19 mouse cellular contexts compared by ENCODE assay signal in genomic region chr2:109298160-109298559, GRCm38 (mm10). TPM values are rescaled to one million over a fixed set of nuclear protein-coding genes. Genes with fewer than 3 reads are reported as not detected.
DNase-seq lines count a peak whose midpoint lies in the region; ATAC-seq and TF ChIP-seq lines count a peak whose summit lies in the region.
"Had no signal": no experiment of that assay in that cellular context is flagged by ENCODE, and none has a peak within 500 bp of the region (broad histone marks: within the 10 kb centered on the region; RNA-seq: fewer than 3 reads in every experiment).

No protein-coding gene starts in this region.

- no peaks in the 10 kb centered on the region for H3K27me3 ChIP-seq in midbrain, embryonic 11.5 days (ENCODE audit: control insufficient read depth, insufficient read depth, low read length)
- H3K27me3 ChIP-seq in midbrain, embryonic 16.5 days (ENCODE audit: control insufficient read depth, insufficient read depth, low read depth, low read length): no peaks in the 10 kb centered on the region
- no peaks in the 10 kb centered on the region for H3K27me3 ChIP-seq in CH12.LX (replicated peaks)
- H3K27me3 ChIP-seq: Patski had no signal

- H3K79me2 ChIP-seq in CH12.LX (replicated peaks; ENCODE audit: control insufficient read depth, extremely low read depth, insufficient read depth, poor library complexity, severe bottlenecking): no peaks in the 10 kb centered on the region

- no peak for TF ChIP-seq CTCF in CH12.LX (conservative IDR thresholded peaks at IDR 0.05 in 1 of 2, IDR thresholded peaks at IDR 0.05 in 1 of 2; ENCODE audit: low read depth in 2 of 2, low read length in 2 of 2)

- H3K36me3 ChIP-seq in midbrain, embryonic 11.5 days (ENCODE audit: control insufficient read depth, insufficient read depth, low read length): peaks cover under 1% of the 10 kb centered on the region; the same call in 1 of the 2 replicates
- no peaks in the 10 kb centered on the region for H3K36me3 ChIP-seq in midbrain, embryonic 16.5 days (ENCODE audit: control insufficient read depth, insufficient read depth, low read length)
- H3K36me3 ChIP-seq in CH12.LX (replicated peaks in 1 of 2; ENCODE audit: control insufficient read depth in 1 of 2, insufficient read depth in 1 of 2, low read length in 1 of 2): peaks cover 18 to 53% of the 10 kb centered on the region in 2 experiments

- no peak overlapping the region for H3K4me3 ChIP-seq in midbrain, embryonic 11.5 days (ENCODE audit: low read depth, low read length)
- no peak overlapping the region for H3K4me3 ChIP-seq in midbrain, embryonic 16.5 days (ENCODE audit: low read depth, low read length)
- H3K4me3 ChIP-seq in CH12.LX (replicated peaks in 1 of 3; ENCODE audit: low read depth in 2 of 3, low read length in 2 of 3, poor library complexity in 1 of 3): no peak overlapping the region

- H3K4me2 ChIP-seq in midbrain, embryonic 11.5 days: no peak overlapping the region
- no peak overlapping the region for H3K4me2 ChIP-seq in midbrain, embryonic 16.5 days (ENCODE audit: low read length)
- H3K4me2 ChIP-seq in CH12.LX (ENCODE audit: insufficient read depth, low read depth, poor library complexity, severe bottlenecking): no peak overlapping the region

- H3K9ac ChIP-seq in midbrain, embryonic 11.5 days (ENCODE audit: low read length): no peak overlapping the region
- H3K9ac ChIP-seq in midbrain, embryonic 16.5 days (ENCODE audit: low read depth, low read length): no peak overlapping the region
- H3K9ac ChIP-seq in CH12.LX (ENCODE audit: insufficient read depth, low read depth): no peak overlapping the region

- DNase-seq in midbrain, embryonic 11.5 days (ENCODE audit: low spot score, missing footprints): peak; percentile 59
- no peak for DNase-seq in CH12.LX (ENCODE audit: extremely low read depth)
- no peak for DNase-seq in gastrocnemius, postnatal 14 days
- DNase-seq: adrenal gland, adult 2 months; adrenal gland, adult 8-10 months; adrenal gland, postnatal 10 days; adrenal gland, postnatal 14 days; adrenal gland, postnatal 25 days; adrenal gland, postnatal 36 days; B cell, adult 2 months; cerebellum, adult 11 months; cerebellum, adult 11-12 months; cerebellum, adult 18-20 months; cerebellum, adult 2 months had no signal

- no peak for TF ChIP-seq RAD21 in CH12.LX (IDR thresholded peaks at IDR 0.05; ENCODE audit: low read depth, low read length)

- intact Hi-C loops in gastrocnemius, postnatal 14 days (cut with DNase I; ENCODE audit: low total_unique reads): no loop called here

- in situ Hi-C loops in CH12.LX (cut with MboI; ENCODE audit: low pct_ligation_motif_present, low pct_unique_long_range_greater_than_20kb, low sequenced_read_pairs): no loop called here

- no peaks in the 10 kb centered on the region for H3K4me1 ChIP-seq in midbrain, embryonic 11.5 days (ENCODE audit: control insufficient read depth, insufficient read depth, low read length)
- H3K4me1 ChIP-seq in midbrain, embryonic 16.5 days (ENCODE audit: control insufficient read depth, insufficient read depth, low read length): no peaks in the 10 kb centered on the region
- no peaks in the 10 kb centered on the region for H3K4me1 ChIP-seq in CH12.LX (ENCODE audit: control insufficient read depth in 1 of 2, insufficient read depth in 2 of 2)

- ATAC-seq in midbrain, embryonic 11.5 days (ENCODE audit: low FRiP score): no peak
- ATAC-seq in midbrain, embryonic 16.5 days: no peak
- ATAC-seq: activated CD4-positive, CD25-positive, alpha-beta regulatory T cell, adult 4 months; CD4-positive, CD25-positive, alpha-beta regulatory T cell, adult 4 months; Patski had no signal

- dilution Hi-C loops in CH12.LX (cut with MboI; ENCODE audit: extremely low pct_ligation_motif_present, extremely low pct_unique_long_range_greater_than_20kb, low sequenced_read_pairs): no loop called here

- 97% methylated on average over 1 of the region's 1 CpGs for WGBS in midbrain, embryonic 11.5 days
- 97% methylated on average over 1 of the region's 1 CpGs for WGBS in midbrain, embryonic 16.5 days

- no peak overlapping the region for H3K27ac ChIP-seq in midbrain, embryonic 11.5 days (ENCODE audit: low read depth, low read length)
- no peak overlapping the region for H3K27ac ChIP-seq in midbrain, embryonic 16.5 days (ENCODE audit: low read length)
- H3K27ac ChIP-seq in CH12.LX (ENCODE audit: insufficient read depth, low read depth): no peak overlapping the region

- no peak for TF ChIP-seq POLR2A in CH12.LX (IDR thresholded peaks at IDR 0.05; ENCODE audit: low read depth, low read length)

- no peaks in the 10 kb centered on the region for H3K9me3 ChIP-seq in midbrain, embryonic 11.5 days (ENCODE audit: control insufficient read depth, low read length)
- no peaks in the 10 kb centered on the region for H3K9me3 ChIP-seq in midbrain, embryonic 16.5 days (replicated peaks; ENCODE audit: control insufficient read depth, low read length, poor library complexity, severe bottlenecking)
- H3K9me3 ChIP-seq in CH12.LX (replicated peaks; ENCODE audit: low read length): no peaks in the 10 kb centered on the region
- H3K9me3 ChIP-seq: G1E had no signal

- TF ChIP-seq EP300 in CH12.LX (IDR thresholded peaks at IDR 0.05; ENCODE audit: low read length): peak; percentile 20; the same call in 1 of the 2 replicates

TF ChIP-seq in CH12.LX, 34 proteins besides CTCF, POLR2A, EP300 and RAD21:
- TF ChIP-seq JUND (conservative IDR thresholded peaks at IDR 0.05; ENCODE audit: low read depth, low read length): peak; percentile 61; the same call in 1 of the 2 replicates
- no peak for TF ChIP-seq GABPA (IDR thresholded peaks at IDR 0.05; ENCODE audit: insufficient replicate concordance, low read depth, low read length)
- TF ChIP-seq IRF4 (IDR thresholded peaks at IDR 0.05; ENCODE audit: low read depth, low read length): peak; percentile 61; the same call in 1 of the 2 replicates

RNA-seq across cellular contexts. Expression of gene Mettl15, which starts 17.6 kb away (rescaled TPM):
- polyA plus RNA-seq in midbrain, embryonic 11.5 days (2014; fragmentation: Nextera tagmentation; extraction: Ambion mirVana): 12.3 and 15.5 TPM in 2 replicates
- 8.8 and 10.6 TPM in 2 replicates for polyA plus RNA-seq in midbrain, embryonic 16.5 days (2015; fragmentation: Nextera tagmentation; extraction: Ambion mirVana)
- total RNA-seq in CH12.LX (2012; rRNA removed) (4.6 and 5.6 TPM in 2 replicates), CH12.LX (2014; rRNA removed) (9.8 and 11.5 TPM in 2 replicates)
- polyA plus RNA-seq in CH12.LX (2012; ENCODE audit: insufficient read length, low read depth): 5.1 and 6.4 TPM in 2 replicates
- 1 to 10 TPM; 9.5 TPM for total RNA-seq in gastrocnemius, postnatal 14 days (2021)

RNA-seq across cellular contexts. Expression of gene Kif18a, which starts 17.6 kb away (rescaled TPM):
- 47.0 and 47.9 TPM in 2 replicates for polyA plus RNA-seq in midbrain, embryonic 11.5 days (2014; fragmentation: Nextera tagmentation; extraction: Ambion mirVana)
- polyA plus RNA-seq in midbrain, embryonic 16.5 days (2015; fragmentation: Nextera tagmentation; extraction: Ambion mirVana): 3.1 and 3.7 TPM in 2 replicates
- total RNA-seq in CH12.LX (2012; rRNA removed): 18.9 and 20.4 TPM in 2 replicates
- total RNA-seq in CH12.LX (2014; rRNA removed): 48.4 and 59.3 TPM in 2 replicates
- polyA plus RNA-seq in CH12.LX (2012; ENCODE audit: insufficient read length, low read depth): 18.2 and 23.4 TPM in 2 replicates
- 1 to 10 TPM in 1 of 2 experiments, under 1 TPM in 1; 0.71 to 1.0 TPM for total RNA-seq in gastrocnemius, postnatal 14 days (2021)
- polyA plus RNA-seq: adrenal gland, adult 2 months had no signal
